Mouse (Mus musculus) adrenal gland, postnatal 14 days (tissue): Measurements from ENCODE around the gene Wdr25. TPM values are rescaled to one million over a fixed set of nuclear protein-coding genes. Genes with fewer than 3 reads are reported as not detected.

Experiments
- DNase-seq: peaks from one replicate; pipeline ENCODE4 v3.0.0; 2021; ENCODE audit warnings: mixed read lengths
- total RNA-seq: library from RNA; stranded (reverse); gene quantifications from 2 replicates; pipeline ENCODE4 v1.2.3, GENCODE M21; 2021

Gene Wdr25
- total RNA-seq, 1 experiment from 2014 or later, result 4.9 TPM

GRCm38 (mm10) chr12:109068167-109068653 lies 174.8 kb downstream of the Wdr25 start, which contains the start of gene Begain:
Gene Begain, minus strand, starts transcription at chr12:109068217.
- DNase-seq, result no peak

GRCm38 (mm10) chr12:109068738-109069137 lies 175.3 kb downstream of the Wdr25 start:
- no peak for DNase-seq

- no peak for DNase-seq
Measured at GRCm38 (mm10) chr12:109069751-109070150, 176.3 kb downstream of the Wdr25 start.

- no peak for DNase-seq
Measured at GRCm38 (mm10) chr12:109071248-109071647, 177.8 kb downstream of the Wdr25 start.

- no peak for DNase-seq
Measured at GRCm38 (mm10) chr12:109074106-109074505, 180.7 kb downstream of the Wdr25 start.

- DNase-seq, result no peak
Measured at GRCm38 (mm10) chr12:109074777-109075285, 181.4 kb downstream of the Wdr25 start.

GRCm38 (mm10) chr12:109077036-109077435 lies 183.6 kb downstream of the Wdr25 start:
- no peak for DNase-seq

Other genes with a start within 250 kb of the Wdr25 start
- gene Degs2, start 191.3 kb upstream of the Wdr25 start, total RNA-seq, result not detected in 2 replicates
- 74.2 and 77.6 TPM in 2 replicates for gene Yy1, start 100.7 kb upstream of the Wdr25 start, total RNA-seq
- 13.5 and 16.2 TPM in 2 replicates for gene Slc25a29, start 57.7 kb upstream of the Wdr25 start, total RNA-seq
- gene Slc25a47, start 57.6 kb upstream of the Wdr25 start, total RNA-seq, result 16.3 and 33.9 TPM in 2 replicates
- gene Wars, start 543 bp downstream of the Wdr25 start, total RNA-seq, result 50.3 and 56.5 TPM in 2 replicates
- 5.8 and 8.3 TPM in 2 replicates for gene Begain, start 174.6 kb downstream of the Wdr25 start, total RNA-seq